Mouse (Mus musculus) G1E (cell line): ENCODE data around the gene Ceacam16.

Experiments
- CTCF ChIP-seq: IDR thresholded peaks from 2 replicates; pipeline ENCODE4 v1.5.1; 2012; ENCODE audit warnings: low read depth, low read length, inconsistent platforms, mixed read lengths
- GATA1 ChIP-seq: IDR thresholded peaks from 2 replicates; pipeline ENCODE4 v1.6.1; 2012; ENCODE audit warnings: borderline replicate concordance, low read length, inconsistent platforms, mixed read lengths
- POLR2AphosphoS5 ChIP-seq: IDR thresholded peaks from 2 replicates; pipeline ENCODE4 v1.6.1; 2012; ENCODE audit warnings: low read depth, low read length, inconsistent platforms; ENCODE audit not compliant: insufficient replicate concordance
- TAL1 ChIP-seq: conservative IDR thresholded peaks from 2 replicates; pipeline ENCODE4 v1.6.1; 2012; ENCODE audit warnings: low read depth, low read length, inconsistent platforms, mixed read lengths

DNA sequence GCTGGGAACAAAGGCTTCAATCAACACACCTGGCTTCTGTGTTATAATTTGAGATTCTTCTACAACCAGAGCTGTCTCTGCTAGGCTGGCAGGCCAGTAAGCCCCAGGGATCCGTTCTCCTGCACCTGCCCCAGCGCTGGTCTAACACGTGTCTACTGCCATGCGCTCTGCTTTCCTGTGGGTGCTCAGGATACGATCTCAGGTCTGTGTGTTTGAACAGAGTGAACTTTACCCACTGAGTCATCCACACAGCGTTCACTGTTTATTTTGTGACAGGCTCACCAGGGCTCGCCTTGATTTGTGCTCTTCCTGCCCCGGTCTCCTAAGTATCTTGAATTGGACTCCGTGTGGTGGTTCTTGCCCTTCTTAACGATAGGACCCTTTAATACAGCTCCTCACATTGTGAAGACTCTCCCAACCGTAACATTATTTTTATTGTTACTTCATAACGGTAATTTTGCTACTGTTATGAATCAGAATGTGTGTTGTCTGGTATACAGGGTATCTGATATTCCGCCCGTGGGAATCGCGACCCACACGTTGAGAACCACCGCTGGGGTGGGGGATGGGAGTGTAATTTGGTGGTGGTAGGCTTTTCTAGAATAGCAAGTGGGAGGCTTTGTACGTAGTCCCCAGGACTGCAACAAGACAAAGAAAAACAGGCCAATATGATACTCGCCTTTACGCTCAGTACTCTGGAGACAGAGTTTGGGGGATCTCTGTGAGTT is 19.2 kb downstream of the Ceacam16 start:
- TF ChIP-seq CTCF (no peak), GATA1 (no peak), POLR2AphosphoS5 (no peak), TAL1 (no peak)
